Mouse (Mus musculus) embryo, embryonic 11 days (tissue): Measurements from ENCODE around the gene Gm3139.
"Not testable (repeated sequence)": the region's sequence is repeated elsewhere in the genome, so short reads cannot be mapped to it uniquely, and the experiment has no call there.

ENCODE experiments used
- DNase-seq: peaks from one replicate; pipeline ENCODE4 v3.0.0-alpha.2; 2015

Gene Gm3139

GRCm38 (mm10) chr5:94525987-94526386 is at the start of gene Gm3139:
Gm3139 (plus strand) TSS chr5:94526287.
- not testable (repeated sequence) for DNase-seq
